Mouse (Mus musculus): ENCODE data around the gene Glg1. TPM values are rescaled to one million over a fixed set of nuclear protein-coding genes. Genes with fewer than 3 reads are reported as not detected.
A peak's percentile ranks its signal among the peaks of the same experiment; 100 is the strongest.

Gene Glg1
- total and polyA plus RNA-seq, 3 experiments = 13.8 to 32.2 (median 21.6) TPM

- no peak for DNase-seq (ENCODE audit: extremely low read depth)
- H3K79me2 ChIP-seq (replicated peaks; ENCODE audit: control insufficient read depth, extremely low read depth, insufficient read depth, poor library complexity, severe bottlenecking) = peaks cover 40% of the 10 kb centered on the region
- peaks cover 0 to 9% of the 10 kb centered on the region in 2 experiments; a peak in 1 of 4 replicates for H3K4me1 ChIP-seq (ENCODE audit: control insufficient read depth in 1 of 2, insufficient read depth in 2 of 2)
- H3K9me3 ChIP-seq (replicated peaks; ENCODE audit: low read length) = no peaks in the 10 kb centered on the region
- in situ Hi-C loops (cut with MboI; ENCODE audit: low pct_ligation_motif_present, low pct_unique_long_range_greater_than_20kb, low sequenced_read_pairs) = loop anchor here (25.0 kb wide), 1 partner anchor 453 kb away; the partner anchor contains the start of genes Cog4 and Sf3b3
- H3K4me3 ChIP-seq (replicated peaks in 1 of 3; ENCODE audit: low read depth in 2 of 3, low read length in 2 of 3, poor library complexity in 1 of 3) = no peak overlapping the region
- TF ChIP-seq ZKSCAN1 (IDR thresholded peaks at IDR 0.05; ENCODE audit: borderline replicate concordance, low read depth, low read length) (peak; percentile 78), ELF1 (IDR thresholded peaks at IDR 0.05; ENCODE audit: low read depth, low read length) (no peak)
- H3K27ac ChIP-seq (ENCODE audit: insufficient read depth, low read depth) = no peak overlapping the region
- no peak overlapping the region for H3K9ac ChIP-seq (ENCODE audit: insufficient read depth, low read depth)
- H3K36me3 ChIP-seq (replicated peaks in 1 of 2; ENCODE audit: control insufficient read depth in 1 of 2, insufficient read depth in 1 of 2, low read length in 1 of 2) = peaks cover 69 to 90% of the 10 kb centered on the region in 2 experiments
- no peak overlapping the region for H3K4me2 ChIP-seq (ENCODE audit: insufficient read depth, low read depth, poor library complexity, severe bottlenecking)
- dilution Hi-C loops (cut with MboI; ENCODE audit: extremely low pct_ligation_motif_present, extremely low pct_unique_long_range_greater_than_20kb, low sequenced_read_pairs) = no loop called here
- H3K27me3 ChIP-seq (replicated peaks) = no peaks in the 10 kb centered on the region
Observed at GRCm38 (mm10) chr8:111290586-111290985, 31.6 kb upstream of the Glg1 start.

GRCm38 (mm10) chr8:111285603-111286002 lies 26.6 kb upstream of the Glg1 start:
- dilution Hi-C loops (cut with MboI; ENCODE audit: extremely low pct_ligation_motif_present, extremely low pct_unique_long_range_greater_than_20kb, low sequenced_read_pairs) (no loop called here), in situ Hi-C loops (cut with MboI; ENCODE audit: low pct_ligation_motif_present, low pct_unique_long_range_greater_than_20kb, low sequenced_read_pairs) (loop anchor here (25.0 kb wide), 1 partner anchor 448 kb away; the partner anchor contains the start of genes Cog4 and Sf3b3)
- no peak for TF ChIP-seq SMC3 (IDR thresholded peaks at IDR 0.05; ENCODE audit: low read depth, low read length)
- TF ChIP-seq MAX (IDR thresholded peaks at IDR 0.05; ENCODE audit: low read length) = no peak
- TF ChIP-seq MAZ (IDR thresholded peaks at IDR 0.05; ENCODE audit: low read depth, low read length) = no peak
- no peak for TF ChIP-seq CTCF (conservative IDR thresholded peaks at IDR 0.05 in 1 of 2, IDR thresholded peaks at IDR 0.05 in 1 of 2; ENCODE audit: low read depth in 2 of 2, low read length in 2 of 2)
- TF ChIP-seq JUND (conservative IDR thresholded peaks at IDR 0.05; ENCODE audit: low read depth, low read length) = no peak
- no peak for TF ChIP-seq HCFC1 (IDR thresholded peaks at IDR 0.05; ENCODE audit: low read depth, low read length)
- no peak for TF ChIP-seq CHD1 (IDR thresholded peaks at IDR 0.05; ENCODE audit: low read depth, low read length)
- no peak for TF ChIP-seq TBP (conservative IDR thresholded peaks at IDR 0.05; ENCODE audit: low read depth, low read length)
- no peaks in the 10 kb centered on the region for H3K9me3 ChIP-seq (replicated peaks; ENCODE audit: low read length)
- H3K27me3 ChIP-seq (replicated peaks) = no peaks in the 10 kb centered on the region
- no peak overlapping the region for H3K27ac ChIP-seq (ENCODE audit: insufficient read depth, low read depth)
- no peak overlapping the region for H3K4me2 ChIP-seq (ENCODE audit: insufficient read depth, low read depth, poor library complexity, severe bottlenecking)
- H3K4me1 ChIP-seq (ENCODE audit: control insufficient read depth in 1 of 2, insufficient read depth in 2 of 2) = peaks cover 0 to 25% of the 10 kb centered on the region in 2 experiments; a peak in 2 of 4 replicates
- no peak overlapping the region for H3K9ac ChIP-seq (ENCODE audit: insufficient read depth, low read depth)
- no peak for DNase-seq (ENCODE audit: extremely low read depth)
- H3K4me3 ChIP-seq (replicated peaks in 1 of 3; ENCODE audit: low read depth in 2 of 3, low read length in 2 of 3, poor library complexity in 1 of 3) = no peak overlapping the region
- H3K79me2 ChIP-seq (replicated peaks; ENCODE audit: control insufficient read depth, extremely low read depth, insufficient read depth, poor library complexity, severe bottlenecking) = peaks cover 3% of the 10 kb centered on the region
- H3K36me3 ChIP-seq (replicated peaks in 1 of 2; ENCODE audit: control insufficient read depth in 1 of 2, insufficient read depth in 1 of 2, low read length in 1 of 2) = peaks cover 63 to 82% of the 10 kb centered on the region in 2 experiments

GRCm38 (mm10) chr8:111282093-111282492 lies 23.1 kb upstream of the Glg1 start:
- dilution Hi-C loops (cut with MboI; ENCODE audit: extremely low pct_ligation_motif_present, extremely low pct_unique_long_range_greater_than_20kb, low sequenced_read_pairs) (no loop called here), in situ Hi-C loops (cut with MboI; ENCODE audit: low pct_ligation_motif_present, low pct_unique_long_range_greater_than_20kb, low sequenced_read_pairs) (loop anchor here (25.0 kb wide), 1 partner anchor 445 kb away; the partner anchor contains the start of genes Cog4 and Sf3b3)
- Histone ChIP-seq H3K9ac (ENCODE audit: insufficient read depth, low read depth) (no peak overlapping the region), H3K9me3 (replicated peaks; ENCODE audit: low read length) (no peaks in the 10 kb centered on the region), H3K4me2 (ENCODE audit: insufficient read depth, low read depth, poor library complexity, severe bottlenecking) (no peak overlapping the region), H3K27ac (ENCODE audit: insufficient read depth, low read depth) (no peak overlapping the region), H3K36me3 (replicated peaks in 1 of 2; ENCODE audit: control insufficient read depth in 1 of 2, insufficient read depth in 1 of 2, low read length in 1 of 2) (peaks cover 63 to 84% of the 10 kb centered on the region in 2 experiments), H3K4me1 (ENCODE audit: control insufficient read depth in 1 of 2, insufficient read depth in 2 of 2) (peaks cover 0 to 25% of the 10 kb centered on the region in 2 experiments; a peak in 2 of 4 replicates), H3K4me3 (replicated peaks in 1 of 3; ENCODE audit: low read depth in 2 of 3, low read length in 2 of 3, poor library complexity in 1 of 3) (no peak overlapping the region), H3K79me2 (replicated peaks; ENCODE audit: control insufficient read depth, extremely low read depth, insufficient read depth, poor library complexity, severe bottlenecking) (no peaks in the 10 kb centered on the region; the same call in 1 of the 2 replicates), H3K27me3 (replicated peaks) (no peaks in the 10 kb centered on the region)
- TF ChIP-seq E2F4 (IDR thresholded peaks at IDR 0.05; ENCODE audit: insufficient replicate concordance, low read depth, low read length) = no peak
- no peak for TF ChIP-seq MEF2A (IDR thresholded peaks at IDR 0.05; ENCODE audit: borderline replicate concordance, low read depth, low read length)
- TF ChIP-seq CHD1 (IDR thresholded peaks at IDR 0.05; ENCODE audit: low read depth, low read length) = no peak
- no peak for TF ChIP-seq JUND (conservative IDR thresholded peaks at IDR 0.05; ENCODE audit: low read depth, low read length)
- no peak for TF ChIP-seq USF1 (IDR thresholded peaks at IDR 0.05; ENCODE audit: low read depth, low read length)
- no peak for TF ChIP-seq NELFE (IDR thresholded peaks at IDR 0.05; ENCODE audit: low read depth, low read length)
- no peak for TF ChIP-seq ZKSCAN1 (IDR thresholded peaks at IDR 0.05; ENCODE audit: borderline replicate concordance, low read depth, low read length)
- TF ChIP-seq ZC3H11A (IDR thresholded peaks at IDR 0.05; ENCODE audit: low read depth, low read length) = no peak
- TF ChIP-seq MAZ (IDR thresholded peaks at IDR 0.05; ENCODE audit: low read depth, low read length) = no peak
- no peak for TF ChIP-seq EP300 (IDR thresholded peaks at IDR 0.05; ENCODE audit: low read length)
- TF ChIP-seq JUN (IDR thresholded peaks at IDR 0.05; ENCODE audit: insufficient read depth, low read depth, low read length) = no peak
- TF ChIP-seq TCF12 (IDR thresholded peaks at IDR 0.05; ENCODE audit: low read depth, low read length) = no peak
- TF ChIP-seq MXI1 (IDR thresholded peaks at IDR 0.05; ENCODE audit: low read depth, low read length) = no peak
- no peak for TF ChIP-seq IRF4 (IDR thresholded peaks at IDR 0.05; ENCODE audit: low read depth, low read length)
- no peak for TF ChIP-seq MAX (IDR thresholded peaks at IDR 0.05; ENCODE audit: low read length)
- no peak for TF ChIP-seq KAT2A (IDR thresholded peaks at IDR 0.05; ENCODE audit: insufficient replicate concordance, low read length)
- no peak for TF ChIP-seq BHLHE40 (IDR thresholded peaks at IDR 0.05; ENCODE audit: low read depth, low read length)
- TF ChIP-seq SIN3A (IDR thresholded peaks at IDR 0.05; ENCODE audit: low read length) = no peak
- TF ChIP-seq ETS1 (conservative IDR thresholded peaks at IDR 0.05; ENCODE audit: low read depth, low read length) = no peak
- no peak for DNase-seq (ENCODE audit: extremely low read depth)
